Mouse (Mus musculus) limb, embryonic 14.5 days (tissue): ENCODE results near the gene Nccrp1. TPM values are rescaled to one million over a fixed set of nuclear protein-coding genes. Genes with fewer than 3 reads are reported as not detected.
A peak's percentile ranks its signal among the peaks of the same experiment; 100 is the strongest.
"Not testable (repeated sequence)": the region's sequence is repeated elsewhere in the genome, so short reads cannot be mapped to it uniquely, and the experiment has no call there.

Source experiments
- ATAC-seq: fragments of 200-750 bp; cut with Nextera tagmentation; 2 replicates; pipeline ENCODE4 v1.8.0; 2017; ENCODE audit warnings: low read depth, moderate number of reproducible peaks, moderate TSS enrichment; ENCODE audit not compliant: low FRiP score
- DNase-seq: peaks from one replicate; pipeline ENCODE4 v3.0.0-alpha.2; 2015; ENCODE audit warnings: low spot score
- H3K27ac ChIP-seq: fragments of 300-500 bp; sonication (generic); replicated peaks from 2 replicates; pipeline ENCODE4 v1.5.1; 2014; ENCODE audit warnings: low read depth, mild to moderate bottlenecking, low read length, moderate library complexity, mixed read lengths
- H3K27me3 ChIP-seq: fragments of 300-500 bp; sonication (generic); 2 replicates; pipeline ENCODE4 v1.6.1; 2014; ENCODE audit warnings: low read length, mixed read lengths; ENCODE audit not compliant: control insufficient read depth, insufficient read depth
- H3K36me3 ChIP-seq: fragments of 300-500 bp; sonication (generic); 2 replicates; pipeline ENCODE4 v1.6.1; 2014; ENCODE audit warnings: mild to moderate bottlenecking, low read length, moderate library complexity, mixed read lengths; ENCODE audit not compliant: control insufficient read depth, insufficient read depth
- H3K4me1 ChIP-seq: fragments of 300-500 bp; sonication (generic); 2 replicates; pipeline ENCODE4 v1.6.1; 2014; ENCODE audit warnings: antibody characterized with exemption, low read length, mixed read lengths; ENCODE audit not compliant: control insufficient read depth, insufficient read depth
- H3K4me2 ChIP-seq: fragments of 300-500 bp; sonication (generic); replicated peaks from 2 replicates; pipeline ENCODE4 v1.6.1; 2014; ENCODE audit warnings: low read depth, mild to moderate bottlenecking, low read length, moderate library complexity; ENCODE audit not compliant: severe bottlenecking
- H3K4me3 ChIP-seq: fragments of 300-500 bp; sonication (generic); replicated peaks from 2 replicates; pipeline ENCODE4 v1.5.1; 2014; ENCODE audit warnings: low read length
- H3K9ac ChIP-seq: fragments of 300-500 bp; sonication (generic); 2 replicates; pipeline ENCODE4 v1.6.1; 2014; ENCODE audit warnings: mild to moderate bottlenecking, low read depth, low read length, moderate library complexity; ENCODE audit not compliant: severe bottlenecking
- H3K9me3 ChIP-seq: fragments of 300-500 bp; sonication (generic); 2 replicates; pipeline ENCODE4 v1.6.1; 2016; ENCODE audit warnings: low read length; ENCODE audit not compliant: control insufficient read depth
- POLR2A ChIP-seq: fragments of 200-500 bp; IDR thresholded peaks from 2 replicates; pipeline ENCODE4 v1.8.0; 2012; ENCODE audit warnings: inconsistent platforms, mild to moderate bottlenecking, moderate library complexity, borderline replicate concordance; ENCODE audit not compliant: insufficient read depth, insufficient read length; ENCODE audit errors: extremely low read depth
- WGBS: fragments of 180-500 bp; shearing (Covaris S2); extraction: QIAGEN DNeasy Blood & Tissue Kit; methylation state at CpG from one replicate; pipeline ENCODE4 v1.1.7; 2014; 5-methylcytosine and 5-hydroxymethylcytosine counted together
- microRNA-seq: library from miRNA; unstranded; fragments of <30 nt; microRNA quantifications from one replicate; pipeline ENCODE4, GENCODE M21; 2016
- polyA plus RNA-seq, 2 experiments: library from polyadenylated mRNA; depleted of rRNA in 1 of 2; stranded (reverse) in 1 of 2; unstranded in 1 of 2; fragments of >200 nt; fragmentation: Nextera tagmentation in 1 of 2; extraction: Ambion mirVana in 1 of 2; gene quantifications; 2 replicates each; pipeline versions ENCODE4 v1.2.1 to v1.2.3; 2012 to 2014

Gene Nccrp1
- polyA plus RNA-seq, 2 experiments, result not detected

DNA sequence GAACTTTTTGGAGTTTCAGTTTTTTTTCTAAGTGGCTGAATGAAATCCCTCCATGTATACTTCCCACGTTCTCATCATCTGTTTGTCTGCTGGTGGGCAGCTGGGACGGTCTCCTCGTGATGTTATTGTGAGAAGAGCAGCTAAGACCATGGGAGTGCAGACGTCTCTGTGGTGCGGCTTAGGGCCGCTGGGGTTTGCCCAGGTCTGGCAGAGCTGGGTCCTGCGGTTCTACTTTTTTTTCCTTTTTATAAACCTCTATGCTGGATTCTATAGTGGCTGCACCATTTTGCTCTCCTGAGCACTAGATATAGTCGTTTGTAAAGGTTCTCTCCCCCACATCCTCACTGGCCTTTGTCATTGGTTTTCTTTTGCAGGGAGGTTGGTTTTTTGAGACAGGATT lies 35.6 kb downstream of the Nccrp1 start:
- Histone ChIP-seq H3K4me3 (no peak overlapping the region), H3K27ac (no peak overlapping the region), H3K4me1 (no peaks in the 10 kb centered on the region), H3K36me3 (no peaks in the 10 kb centered on the region), H3K9ac (no peak overlapping the region), H3K27me3 (no peaks in the 10 kb centered on the region), H3K4me2 (no peak overlapping the region), H3K9me3 (no peaks in the 10 kb centered on the region)
- DNase-seq, result no peak
- TF ChIP-seq POLR2A, result no peak
- WGBS, result 71% methylated on average over 8 of the region's 8 CpGs
- ATAC-seq, result no peak

DNA sequence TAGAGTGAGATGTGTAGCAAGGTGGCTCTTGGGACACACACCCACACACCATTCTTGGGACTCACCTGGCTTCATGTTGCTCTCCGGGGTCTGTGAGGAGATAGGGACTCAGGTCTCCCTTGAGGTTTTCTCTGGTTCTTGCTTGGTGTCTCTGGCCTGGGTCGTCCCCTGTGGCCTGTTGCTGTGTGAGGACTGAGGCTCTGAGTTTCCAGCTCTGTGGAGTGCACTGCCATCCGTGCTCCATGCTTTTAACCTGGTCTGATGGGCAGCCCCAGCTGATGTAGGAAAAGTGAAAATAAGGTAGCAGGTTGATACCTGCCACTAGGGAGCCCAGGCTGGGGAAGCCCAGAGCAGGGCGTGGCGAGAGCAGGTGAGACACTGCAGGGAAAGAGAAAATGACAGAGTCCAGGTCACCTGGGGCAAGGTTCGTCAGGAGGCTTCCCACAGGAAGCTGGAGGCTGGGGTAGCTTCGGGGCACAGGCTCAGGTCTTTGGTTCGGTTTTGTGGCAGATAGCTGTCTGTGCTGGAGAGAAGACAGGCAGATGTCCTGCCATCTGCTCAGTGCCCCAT lies 36.6 kb downstream of the Nccrp1 start, which contains the start of gene Ifnl2:
Ifnl2 (minus strand) TSS at position 51 of the 570 bp plus-strand sequence.
- H3K4me1 ChIP-seq, DNase-seq, ATAC-seq, H3K4me3 ChIP-seq, H3K27me3 ChIP-seq, H3K9me3 ChIP-seq, H3K4me2 ChIP-seq, H3K36me3 ChIP-seq, H3K27ac ChIP-seq, H3K9ac ChIP-seq: not testable (repeated sequence)
- WGBS, result 51% methylated on average over 8 of the region's 8 CpGs

DNA sequence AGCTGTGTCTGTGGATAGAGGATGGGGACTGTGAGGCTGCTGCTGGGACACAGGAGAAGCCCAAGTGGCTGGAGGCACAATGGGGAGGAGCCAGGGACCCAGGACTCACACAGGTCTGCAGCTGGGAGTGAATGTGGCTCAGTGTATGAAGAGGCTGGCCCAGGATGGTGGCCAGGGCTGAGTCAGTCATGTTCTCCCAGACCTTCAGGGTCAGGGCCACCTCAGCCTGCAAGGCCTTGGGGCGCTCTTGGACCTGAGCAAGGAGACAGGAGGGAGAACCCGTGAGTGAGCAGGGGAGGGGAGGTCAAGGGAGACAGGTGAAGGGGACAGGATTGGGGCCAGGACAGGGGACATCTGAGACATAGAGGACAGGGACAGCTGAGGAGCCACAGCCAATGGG lies 37.9 kb downstream of the Nccrp1 start:
- not testable (repeated sequence) for H3K9ac ChIP-seq, H3K27ac ChIP-seq, H3K4me2 ChIP-seq, H3K4me1 ChIP-seq, H3K27me3 ChIP-seq, H3K9me3 ChIP-seq, DNase-seq, ATAC-seq, H3K36me3 ChIP-seq, H3K4me3 ChIP-seq
- WGBS, result 60% methylated on average over 1 of the region's 2 CpGs

DNA sequence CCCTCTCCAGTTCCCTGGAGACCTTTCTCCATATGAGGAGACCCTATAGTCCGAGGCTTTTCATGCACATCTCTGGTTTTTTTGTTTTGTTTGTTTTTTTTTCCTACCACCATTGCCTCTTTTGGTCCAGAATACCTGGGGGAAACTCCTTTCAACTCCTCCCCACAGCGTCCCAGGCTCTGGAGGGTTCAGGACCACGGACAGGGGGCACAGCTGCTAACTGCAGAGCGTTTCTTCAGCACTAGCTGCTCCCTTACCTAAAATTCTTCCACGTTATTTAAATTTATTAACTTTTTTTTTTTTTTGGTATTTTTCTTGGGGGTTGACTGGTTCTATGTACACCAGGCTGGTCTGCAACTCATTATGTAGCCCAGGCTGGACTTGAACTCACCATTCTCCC lies 41.5 kb downstream of the Nccrp1 start:
- H3K27me3 ChIP-seq, result no peaks in the 10 kb centered on the region
- H3K4me3 ChIP-seq, result no peak overlapping the region
- no peaks in the 10 kb centered on the region for H3K36me3 ChIP-seq
- no peak overlapping the region for H3K4me2 ChIP-seq
- H3K4me1 ChIP-seq, result no peaks in the 10 kb centered on the region
- no peak for TF ChIP-seq POLR2A
- no peak overlapping the region for H3K27ac ChIP-seq
- no peak overlapping the region for H3K9ac ChIP-seq
- ATAC-seq, result no peak
- peaks cover 8% of the 10 kb centered on the region; the same call in 1 of the 2 replicates for H3K9me3 ChIP-seq
- DNase-seq, result peak; percentile 54
- 5% methylated on average over 5 of the region's 5 CpGs for WGBS

DNA sequence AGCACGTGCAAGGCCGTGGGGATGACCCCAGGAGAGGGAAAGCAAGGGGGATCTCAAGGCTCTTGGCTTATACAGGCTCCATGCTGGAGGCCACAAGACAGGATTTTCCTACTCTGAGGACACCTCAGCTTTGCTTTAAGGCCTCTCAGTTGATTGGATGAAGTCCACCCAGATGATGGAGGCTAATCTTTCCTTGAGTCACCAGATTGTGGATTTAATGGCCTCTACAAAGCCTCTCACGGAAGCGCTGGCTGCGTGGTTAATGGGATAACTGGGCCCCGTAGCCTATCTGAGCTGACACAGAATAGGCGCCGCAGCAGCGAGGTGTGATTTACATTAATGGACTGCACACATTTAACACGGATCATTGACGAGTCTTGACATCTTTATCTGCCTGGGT lies 51.6 kb downstream of the Nccrp1 start:
- no peak overlapping the region for H3K27ac ChIP-seq
- TF ChIP-seq POLR2A, result no peak
- ATAC-seq (no peak), DNase-seq (no peak)
- H3K9me3 ChIP-seq, result no peaks in the 10 kb centered on the region
- no peaks in the 10 kb centered on the region for H3K4me1 ChIP-seq
- no peaks in the 10 kb centered on the region for H3K36me3 ChIP-seq
- no peaks in the 10 kb centered on the region for H3K27me3 ChIP-seq
- no peak overlapping the region for H3K4me2 ChIP-seq
- H3K9ac ChIP-seq, result no peak overlapping the region
- WGBS, result 71% methylated on average over 11 of the region's 11 CpGs
- no peak overlapping the region for H3K4me3 ChIP-seq

Small RNA genes lying within 50 kb of the gene (microRNA-seq; reads per million reads assigned to microRNA genes)
- 1.1 reads per million for gene Mir7049

Other genes starting within 250 kb of the Nccrp1 start
- 0.85 and 0.92 TPM in 2 replicates for gene Dll3, start 245.0 kb downstream of the Nccrp1 start, polyA plus RNA-seq (2012; rRNA removed)
- 0.83 and 0.84 TPM in 2 replicates for gene Dll3, start 245.0 kb downstream of the Nccrp1 start, polyA plus RNA-seq (2014; fragmentation: Nextera tagmentation; extraction: Ambion mirVana)
- 98.1 and 119 TPM in 2 replicates for gene Timm50, start 235.2 kb downstream of the Nccrp1 start, polyA plus RNA-seq (2012; rRNA removed)
- 138 TPM in 2 replicates for gene Timm50, start 235.2 kb downstream of the Nccrp1 start, polyA plus RNA-seq (2014; fragmentation: Nextera tagmentation; extraction: Ambion mirVana)
- gene Supt5, start 208.5 kb downstream of the Nccrp1 start, polyA plus RNA-seq (2012; rRNA removed), result 116 and 127 TPM in 2 replicates
- gene Supt5, start 208.5 kb downstream of the Nccrp1 start, polyA plus RNA-seq (2014; fragmentation: Nextera tagmentation; extraction: Ambion mirVana), result 76.2 and 84.4 TPM in 2 replicates
- 1,848 and 2,127 TPM in 2 replicates for gene Rps16, start 196.6 kb downstream of the Nccrp1 start, polyA plus RNA-seq (2012; rRNA removed)
- 1,280 and 1,345 TPM in 2 replicates for gene Rps16, start 196.6 kb downstream of the Nccrp1 start, polyA plus RNA-seq (2014; fragmentation: Nextera tagmentation; extraction: Ambion mirVana)
- 67.3 and 87.8 TPM in 2 replicates for gene Plekhg2, start 174.7 kb downstream of the Nccrp1 start, polyA plus RNA-seq (2012; rRNA removed)
- gene Plekhg2, start 174.7 kb downstream of the Nccrp1 start, polyA plus RNA-seq (2014; fragmentation: Nextera tagmentation; extraction: Ambion mirVana), result 59.0 and 69.1 TPM in 2 replicates
- gene Zfp36, start 167.0 kb downstream of the Nccrp1 start, polyA plus RNA-seq (2012; rRNA removed), result 12.3 and 19.0 TPM in 2 replicates
- 16.0 TPM in 2 replicates for gene Zfp36, start 167.0 kb downstream of the Nccrp1 start, polyA plus RNA-seq (2014; fragmentation: Nextera tagmentation; extraction: Ambion mirVana)
- gene Med29, start 154.5 kb downstream of the Nccrp1 start, polyA plus RNA-seq (2012; rRNA removed), result 47.5 and 61.6 TPM in 2 replicates
- 46.6 and 49.9 TPM in 2 replicates for gene Med29, start 154.5 kb downstream of the Nccrp1 start, polyA plus RNA-seq (2014; fragmentation: Nextera tagmentation; extraction: Ambion mirVana)
- gene Paf1, start 154.3 kb downstream of the Nccrp1 start, polyA plus RNA-seq (2012; rRNA removed), result 97.8 and 102 TPM in 2 replicates
- gene Paf1, start 154.3 kb downstream of the Nccrp1 start, polyA plus RNA-seq (2014; fragmentation: Nextera tagmentation; extraction: Ambion mirVana), result 54.2 and 63.1 TPM in 2 replicates
- 7.0 and 12.7 TPM in 2 replicates for gene Gmfg, start 109.8 kb downstream of the Nccrp1 start, polyA plus RNA-seq (2012; rRNA removed)
- 15.7 and 19.4 TPM in 2 replicates for gene Gmfg, start 109.8 kb downstream of the Nccrp1 start, polyA plus RNA-seq (2014; fragmentation: Nextera tagmentation; extraction: Ambion mirVana)
- 18.7 and 31.8 TPM in 2 replicates for gene Lrfn1, start 95.3 kb downstream of the Nccrp1 start, polyA plus RNA-seq (2012; rRNA removed)
- 5.9 and 7.6 TPM in 2 replicates for gene Lrfn1, start 95.3 kb downstream of the Nccrp1 start, polyA plus RNA-seq (2014; fragmentation: Nextera tagmentation; extraction: Ambion mirVana)
- gene Ifnl2, start 36.8 kb downstream of the Nccrp1 start, polyA plus RNA-seq (2012; rRNA removed), result not detected in 2 replicates
- gene Ifnl2, start 36.8 kb downstream of the Nccrp1 start, polyA plus RNA-seq (2014; fragmentation: Nextera tagmentation; extraction: Ambion mirVana), result not detected in 2 replicates
- gene Ifnl3, start 24.4 kb downstream of the Nccrp1 start, polyA plus RNA-seq (2012; rRNA removed), result not detected in 2 replicates
- gene Ifnl3, start 24.4 kb downstream of the Nccrp1 start, polyA plus RNA-seq (2014; fragmentation: Nextera tagmentation; extraction: Ambion mirVana), result not detected in 2 replicates
- gene Sycn, start 6.4 kb downstream of the Nccrp1 start, polyA plus RNA-seq (2012; rRNA removed), result 0.14 and 0.85 TPM in 2 replicates
- not detected in 2 replicates for gene Sycn, start 6.4 kb downstream of the Nccrp1 start, polyA plus RNA-seq (2014; fragmentation: Nextera tagmentation; extraction: Ambion mirVana)
- 82.0 and 129 TPM in 2 replicates for gene Samd4b, start 50.9 kb upstream of the Nccrp1 start, polyA plus RNA-seq (2012; rRNA removed)
- 33.0 and 35.1 TPM in 2 replicates for gene Samd4b, start 50.9 kb upstream of the Nccrp1 start, polyA plus RNA-seq (2014; fragmentation: Nextera tagmentation; extraction: Ambion mirVana)
- 27.6 and 29.6 TPM in 2 replicates for gene Pak4, start 50.9 kb upstream of the Nccrp1 start, polyA plus RNA-seq (2012; rRNA removed)
- gene Pak4, start 50.9 kb upstream of the Nccrp1 start, polyA plus RNA-seq (2014; fragmentation: Nextera tagmentation; extraction: Ambion mirVana), result 21.3 and 26.3 TPM in 2 replicates
- 0.08 and 0.54 TPM in 2 replicates for gene Acp7, start 84.1 kb upstream of the Nccrp1 start, polyA plus RNA-seq (2012; rRNA removed)
- gene Acp7, start 84.1 kb upstream of the Nccrp1 start, polyA plus RNA-seq (2014; fragmentation: Nextera tagmentation; extraction: Ambion mirVana), result 0.10 TPM in 1 of 2 replicates, not detected in the other
- 19.5 and 24.0 TPM in 2 replicates for gene Fbxo27, start 145.6 kb upstream of the Nccrp1 start, polyA plus RNA-seq (2012; rRNA removed)
- gene Fbxo27, start 145.6 kb upstream of the Nccrp1 start, polyA plus RNA-seq (2014; fragmentation: Nextera tagmentation; extraction: Ambion mirVana), result 7.4 and 9.0 TPM in 2 replicates
- 34.8 and 43.3 TPM in 2 replicates for gene Fbxo17, start 169.6 kb upstream of the Nccrp1 start, polyA plus RNA-seq (2012; rRNA removed)
- 25.6 and 29.0 TPM in 2 replicates for gene Fbxo17, start 169.6 kb upstream of the Nccrp1 start, polyA plus RNA-seq (2014; fragmentation: Nextera tagmentation; extraction: Ambion mirVana)
- gene Mrps12, start 194.6 kb upstream of the Nccrp1 start, polyA plus RNA-seq (2012; rRNA removed), result 82.6 and 92.6 TPM in 2 replicates
- gene Mrps12, start 194.6 kb upstream of the Nccrp1 start, polyA plus RNA-seq (2014; fragmentation: Nextera tagmentation; extraction: Ambion mirVana), result 134 and 135 TPM in 2 replicates
- 32.6 and 38.1 TPM in 2 replicates for gene Sars2, start 194.7 kb upstream of the Nccrp1 start, polyA plus RNA-seq (2012; rRNA removed)
- 22.0 and 22.3 TPM in 2 replicates for gene Sars2, start 194.7 kb upstream of the Nccrp1 start, polyA plus RNA-seq (2014; fragmentation: Nextera tagmentation; extraction: Ambion mirVana)
- gene Ccer2, start 208.9 kb upstream of the Nccrp1 start, polyA plus RNA-seq (2012; rRNA removed), result 0.06 and 0.24 TPM in 2 replicates
- 0.54 TPM in 1 of 2 replicates, not detected in the other for gene Ccer2, start 208.9 kb upstream of the Nccrp1 start, polyA plus RNA-seq (2014; fragmentation: Nextera tagmentation; extraction: Ambion mirVana)
- gene Sirt2, start 219.5 kb upstream of the Nccrp1 start, polyA plus RNA-seq (2012; rRNA removed), result 107 and 113 TPM in 2 replicates
- gene Sirt2, start 219.5 kb upstream of the Nccrp1 start, polyA plus RNA-seq (2014; fragmentation: Nextera tagmentation; extraction: Ambion mirVana), result 73.7 and 89.3 TPM in 2 replicates
- gene Nfkbib, start 220.3 kb upstream of the Nccrp1 start, polyA plus RNA-seq (2012; rRNA removed), result 27.4 and 31.0 TPM in 2 replicates
- 37.4 and 41.9 TPM in 2 replicates for gene Nfkbib, start 220.3 kb upstream of the Nccrp1 start, polyA plus RNA-seq (2014; fragmentation: Nextera tagmentation; extraction: Ambion mirVana)
- 2.3 and 2.5 TPM in 2 replicates for gene Rinl, start 241.7 kb upstream of the Nccrp1 start, polyA plus RNA-seq (2012; rRNA removed)
- 2.6 and 2.8 TPM in 2 replicates for gene Rinl, start 241.7 kb upstream of the Nccrp1 start, polyA plus RNA-seq (2014; fragmentation: Nextera tagmentation; extraction: Ambion mirVana)